12 mouse cellular contexts compared by ENCODE assay signal in the genomic region with DNA sequence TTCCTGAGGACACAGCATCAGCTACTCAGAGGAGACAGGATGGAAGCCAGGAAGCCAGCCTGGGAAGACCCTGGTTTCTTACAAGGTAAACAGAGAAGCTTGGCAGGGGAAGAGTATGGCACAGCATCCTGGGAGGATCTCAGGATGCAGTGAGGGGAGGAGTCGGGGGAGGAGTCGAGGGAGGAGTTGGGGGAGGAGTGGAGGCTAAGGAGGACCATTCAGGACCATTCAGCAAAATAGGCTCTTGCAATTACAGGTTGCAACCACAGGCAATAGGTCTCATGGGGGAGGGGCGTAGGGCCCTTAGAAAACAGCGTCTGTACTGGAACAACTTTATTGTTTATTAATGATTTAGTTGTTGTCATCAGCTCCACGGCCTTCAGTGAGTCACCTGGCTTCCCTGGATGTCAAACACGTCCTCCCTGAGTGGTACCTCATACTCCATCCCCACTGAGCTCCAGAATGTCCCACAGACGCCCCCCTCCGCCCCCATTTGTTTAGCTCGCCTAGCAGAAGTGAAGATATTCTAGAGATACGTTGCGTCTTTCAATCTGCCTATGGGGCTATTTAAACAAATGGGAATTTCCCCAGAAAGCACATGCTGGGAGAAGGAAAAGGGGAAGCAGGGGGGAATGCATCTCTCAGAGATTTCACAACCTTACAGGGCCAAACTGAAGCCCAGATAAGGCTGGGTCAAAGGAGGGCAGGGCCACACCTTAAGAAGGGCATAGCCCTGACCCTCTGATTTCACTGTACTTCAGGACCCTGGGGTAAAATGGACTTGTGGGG. TPM values are rescaled to one million over a fixed set of nuclear protein-coding genes. Genes with fewer than 3 reads are reported as not detected.
A peak's percentile ranks its signal among the peaks of the same experiment; 100 is the strongest.
DNase-seq lines count a peak whose midpoint lies in the region; ATAC-seq and TF ChIP-seq lines count a peak whose summit lies in the region.
"Had no signal": no experiment of that assay in that cellular context is flagged by ENCODE, and none has a peak within 500 bp of the region (broad histone marks: within the 10 kb centered on the region; RNA-seq: fewer than 3 reads in every experiment).

No protein-coding gene starts in this region.

- no peak for TF ChIP-seq POLR2A in lung, adult 2 months (IDR thresholded peaks at IDR 0.05; ENCODE audit: borderline replicate concordance, extremely low read depth, low read depth, low read length)

- no peak for TF ChIP-seq CTCF in lung, adult 2 months (IDR thresholded peaks at IDR 0.05; ENCODE audit: insufficient read depth, low read length)

- H3K4me2 ChIP-seq in embryonic facial prominence, embryonic 11.5 days (ENCODE audit: low read depth, low read length) = no peak overlapping the region
- H3K4me2 ChIP-seq: liver, embryonic 15.5 days had no signal

- H3K9ac ChIP-seq in embryonic facial prominence, embryonic 11.5 days (replicated peaks; ENCODE audit: low read length) = no peak overlapping the region
- H3K9ac ChIP-seq: liver, embryonic 15.5 days had no signal

- peak; percentile 56 to 66 for DNase-seq in cerebellum, postnatal 10 days
- DNase-seq in cerebellum, adult 18-20 months = no peak
- DNase-seq in lung, postnatal 14 days = peak; percentile 21
- DNase-seq in lung, adult 2 months = no peak
- DNase-seq in embryonic facial prominence, embryonic 11.5 days (ENCODE audit: low spot score) = peak; percentile 22
- DNase-seq in retina, embryonic 14.5 days (ENCODE audit: low spot score) = peak; percentile 42
- no peak for DNase-seq in adrenal gland, adult 8-10 months
- DNase-seq in layer of hippocampus, adult 11-12 months (ENCODE audit: low spot score) = no peak
- DNase-seq: right cerebral cortex, postnatal 4 days; thymus, adult 18-20 months had no signal

- no peaks in the 10 kb centered on the region for H3K27me3 ChIP-seq in embryonic facial prominence, embryonic 11.5 days (ENCODE audit: control insufficient read depth, insufficient read depth, low read length)
- H3K27me3 ChIP-seq: liver, embryonic 15.5 days had no signal

- H3K4me3 ChIP-seq in lung, adult 2 months (replicated peaks; ENCODE audit: extremely low read depth, low read depth, low read length) = no peak overlapping the region
- H3K4me3 ChIP-seq in embryonic facial prominence, embryonic 11.5 days (ENCODE audit: low read depth, low read length) = no peak overlapping the region
- H3K4me3 ChIP-seq: liver, embryonic 15.5 days had no signal

- H3K36me3 ChIP-seq in embryonic facial prominence, embryonic 11.5 days (replicated peaks; ENCODE audit: control insufficient read depth, insufficient read depth, low read depth, low read length) = no peaks in the 10 kb centered on the region
- H3K36me3 ChIP-seq: liver, embryonic 15.5 days had no signal

- H3K27ac ChIP-seq in embryonic facial prominence, embryonic 11.5 days (replicated peaks; ENCODE audit: low read depth, low read length) = no peak overlapping the region
- H3K27ac ChIP-seq: liver, embryonic 15.5 days had no signal

- no peak for ATAC-seq in embryonic facial prominence, embryonic 11.5 days (replicated peaks; ENCODE audit: insufficient number of reproducible peaks, low FRiP score, low TSS enrichment, low read depth)

- 49% methylated on average over 11 of the region's 11 CpGs for WGBS in lung, adult 2 months
- WGBS in embryonic facial prominence, embryonic 11.5 days = 44% methylated on average over 11 of the region's 11 CpGs

- H3K4me1 ChIP-seq in lung, adult 2 months (ENCODE audit: control insufficient read depth, insufficient read depth, low read length) = peaks cover 4% of the 10 kb centered on the region; the same call in 1 of the 2 replicates
- no peaks in the 10 kb centered on the region; the same call in 1 of the 2 replicates for H3K4me1 ChIP-seq in embryonic facial prominence, embryonic 11.5 days (ENCODE audit: control insufficient read depth, insufficient read depth, low read length)

- H3K9me3 ChIP-seq in embryonic facial prominence, embryonic 11.5 days (replicated peaks; ENCODE audit: control insufficient read depth, low read length) = no peaks in the 10 kb centered on the region
- H3K9me3 ChIP-seq: liver, embryonic 15.5 days had no signal

RNA-seq across cellular contexts. Expression of a gene that starts 4.9 kb away (rescaled TPM):
- polyA plus RNA-seq in lung, adult 2 months (2012; rRNA removed) = 18.1 and 20.6 TPM in 2 replicates
- 15.3 and 17.6 TPM in 2 replicates for polyA plus RNA-seq in embryonic facial prominence, embryonic 11.5 days (2014; fragmentation: Nextera tagmentation; extraction: Ambion mirVana)
- total RNA-seq in adrenal gland, adult 8-10 months (2022) = 1 to 10 TPM; 4.6 to 6.2 (median 5.8) TPM

RNA-seq across cellular contexts. Expression of a gene that starts 18.5 kb away (rescaled TPM):
- polyA plus RNA-seq in lung, adult 2 months (2012; rRNA removed) = 59.8 and 70.1 TPM in 2 replicates
- 13.8 and 15.1 TPM in 2 replicates for polyA plus RNA-seq in embryonic facial prominence, embryonic 11.5 days (2014; fragmentation: Nextera tagmentation; extraction: Ambion mirVana)
- 1 to 10 TPM; 2.2 to 5.3 (median 4.0) TPM for total RNA-seq in adrenal gland, adult 8-10 months (2022)

RNA-seq across cellular contexts. Expression of a gene that starts 40.1 kb away (rescaled TPM):
- 8.4 and 16.2 TPM in 2 replicates for polyA plus RNA-seq in lung, adult 2 months (2012; rRNA removed)
- 332 and 353 TPM in 2 replicates for polyA plus RNA-seq in embryonic facial prominence, embryonic 11.5 days (2014; fragmentation: Nextera tagmentation; extraction: Ambion mirVana)
- 10 to 100 TPM; 18.0 to 21.8 (median 20.2) TPM for total RNA-seq in adrenal gland, adult 8-10 months (2022)

RNA-seq across cellular contexts. Expression of a gene that starts 47.8 kb away (rescaled TPM):
- polyA plus RNA-seq in lung, adult 2 months (2012; rRNA removed) = 0.04 TPM in 1 of 2 replicates, not detected in the other
- polyA plus RNA-seq in embryonic facial prominence, embryonic 11.5 days (2014; fragmentation: Nextera tagmentation; extraction: Ambion mirVana) = 0.07 TPM in 2 replicates
- total RNA-seq in adrenal gland, adult 8-10 months (2022) = under 1 TPM; 0.03 to 0.12 (median 0.08) TPM
- total RNA-seq: hematopoietic stem cell, adult 5-6 weeks had no signal

Comparison
In these comparisons a context has a peak if more than half of its experiments do, and no peak if none do; other contexts are left out.
1. DNase-seq: peak in cerebellum, postnatal 10 days (2 of 2), lung, postnatal 14 days (single experiment), embryonic facial prominence, embryonic 11.5 days (single experiment) and retina, embryonic 14.5 days (single experiment); none in cerebellum, adult 18-20 months (0 of 2), lung, adult 2 months (single experiment), adrenal gland, adult 8-10 months (single experiment) and layer of hippocampus, adult 11-12 months (single experiment).
2. RNA of a gene that starts 40.1 kb away (polyA plus RNA-seq): 332 to 353 TPM in embryonic facial prominence, embryonic 11.5 days; 8.4 to 16.2 TPM in lung, adult 2 months; every median in the first group is over 10 times any median in the second.